Mouse (Mus musculus): Measurements from ENCODE around the gene Gm3159. TPM values are rescaled to one million over a fixed set of nuclear protein-coding genes. Genes with fewer than 3 reads are reported as not detected.
"Not testable (repeated sequence)": the region's sequence is repeated elsewhere in the genome, so short reads cannot be mapped to it uniquely, and the experiment has no call there.

The Gm3159 gene
- polyA plus RNA-seq, 1 experiment from 2014 or later, result not detected

GRCm38 (mm10) chr14:4430692-4431091 is 33.4 kb downstream of the Gm3159 start, which contains the start of gene Gm3173:
Gene Gm3173, plus strand, starts transcription at chr14:4430992.
- not testable (repeated sequence) for H3K27me3 ChIP-seq (replicated peaks); H3K27ac ChIP-seq; H3K4me3 ChIP-seq; H3K4me2 ChIP-seq (replicated peaks); H3K9ac ChIP-seq; H3K9me3 ChIP-seq; ATAC-seq (ENCODE audit: low FRiP score, low read depth); H3K4me1 ChIP-seq; H3K36me3 ChIP-seq

Other genes with a start within 250 kb of the Gm3159 start
- not detected in 2 replicates for gene Gm3127, start 232.5 kb upstream of the Gm3159 start, polyA plus RNA-seq (2016; fragmentation: Nextera tagmentation; extraction: Ambion mirVana)
- 1.8 and 2.0 TPM in 2 replicates for gene Gm2974, start 214.9 kb upstream of the Gm3159 start, polyA plus RNA-seq (2016; fragmentation: Nextera tagmentation; extraction: Ambion mirVana)
- gene Gm3138, start 147.9 kb upstream of the Gm3159 start, polyA plus RNA-seq (2016; fragmentation: Nextera tagmentation; extraction: Ambion mirVana), result not detected in 2 replicates
- not detected in 2 replicates for gene Gm3149, start 80.2 kb upstream of the Gm3159 start, polyA plus RNA-seq (2016; fragmentation: Nextera tagmentation; extraction: Ambion mirVana)
- 1.3 and 1.4 TPM in 2 replicates for gene 2610042L04Rik, start 62.8 kb upstream of the Gm3159 start, polyA plus RNA-seq (2016; fragmentation: Nextera tagmentation; extraction: Ambion mirVana)
- gene Gm3164, start 17.9 kb downstream of the Gm3159 start, polyA plus RNA-seq (2016; fragmentation: Nextera tagmentation; extraction: Ambion mirVana), result 1.1 and 1.7 TPM in 2 replicates
- 0.93 TPM in 1 of 2 replicates, not detected in the other for gene Gm3173, start 33.5 kb downstream of the Gm3159 start, polyA plus RNA-seq (2016; fragmentation: Nextera tagmentation; extraction: Ambion mirVana)
- not detected in 2 replicates for gene Gm3182, start 84.2 kb downstream of the Gm3159 start, polyA plus RNA-seq (2016; fragmentation: Nextera tagmentation; extraction: Ambion mirVana)
- gene Gm3047, start 157.9 kb downstream of the Gm3159 start, polyA plus RNA-seq (2016; fragmentation: Nextera tagmentation; extraction: Ambion mirVana), result not detected in 2 replicates
- gene Gm8159, start 234.8 kb downstream of the Gm3159 start, polyA plus RNA-seq (2016; fragmentation: Nextera tagmentation; extraction: Ambion mirVana), result not detected in 2 replicates